Mouse (Mus musculus): Measurements from ENCODE around the gene Mettl9. TPM values are rescaled to one million over a fixed set of nuclear protein-coding genes. Genes with fewer than 3 reads are reported as not detected.

Mettl9 gene
- polyA plus RNA-seq, 1 experiment from 2014 or later: 225 TPM

DNA sequence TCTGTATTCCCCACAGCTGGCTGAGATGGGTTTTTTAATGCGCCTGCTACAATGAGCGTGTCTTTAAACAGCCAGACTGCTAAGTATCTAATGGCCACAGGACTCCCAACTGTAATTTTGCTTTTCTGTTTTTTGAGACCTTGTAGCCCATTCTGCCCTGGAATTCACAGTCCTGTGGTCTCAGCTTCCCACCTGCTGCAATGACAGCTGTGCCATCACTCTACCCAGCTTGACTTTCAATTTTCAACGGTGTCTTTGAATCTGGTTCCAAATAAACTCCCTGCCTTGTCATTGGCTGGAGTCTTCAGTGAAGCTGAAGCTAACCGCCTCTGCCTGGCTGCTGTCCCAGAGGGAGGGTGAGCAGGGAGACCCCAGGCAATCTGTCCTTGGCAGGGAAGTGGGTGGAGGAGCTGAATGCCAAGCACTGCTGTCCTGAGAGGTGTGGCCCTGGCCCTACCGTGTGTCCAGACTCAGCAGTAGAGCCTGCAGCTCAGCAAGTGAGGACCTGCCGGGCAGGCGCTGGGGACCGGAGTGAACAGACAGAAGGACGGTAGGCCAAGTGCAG is 48.8 kb downstream of the Mettl9 start:
- Histone ChIP-seq H3K36me3 (ENCODE audit: poor library complexity, severe bottlenecking) (peaks cover 11% of the 10 kb centered on the region; the same call in 1 of the 2 replicates), H3K4me3 (no peak overlapping the region), H3K9me3 (replicated peaks) (no peaks in the 10 kb centered on the region), H3K4me2 (no peak overlapping the region), H3K27me3 (no peaks in the 10 kb centered on the region), H3K27ac (peak overlapping the region; percentile 25; the same call in 1 of the 2 replicates), H3K4me1 (peaks cover 18% of the 10 kb centered on the region), H3K9ac (no peak overlapping the region)
- 75% methylated on average over 9 of the region's 9 CpGs for WGBS
- peak; percentile 64; the same call in 1 of the 2 replicates for ATAC-seq

DNA sequence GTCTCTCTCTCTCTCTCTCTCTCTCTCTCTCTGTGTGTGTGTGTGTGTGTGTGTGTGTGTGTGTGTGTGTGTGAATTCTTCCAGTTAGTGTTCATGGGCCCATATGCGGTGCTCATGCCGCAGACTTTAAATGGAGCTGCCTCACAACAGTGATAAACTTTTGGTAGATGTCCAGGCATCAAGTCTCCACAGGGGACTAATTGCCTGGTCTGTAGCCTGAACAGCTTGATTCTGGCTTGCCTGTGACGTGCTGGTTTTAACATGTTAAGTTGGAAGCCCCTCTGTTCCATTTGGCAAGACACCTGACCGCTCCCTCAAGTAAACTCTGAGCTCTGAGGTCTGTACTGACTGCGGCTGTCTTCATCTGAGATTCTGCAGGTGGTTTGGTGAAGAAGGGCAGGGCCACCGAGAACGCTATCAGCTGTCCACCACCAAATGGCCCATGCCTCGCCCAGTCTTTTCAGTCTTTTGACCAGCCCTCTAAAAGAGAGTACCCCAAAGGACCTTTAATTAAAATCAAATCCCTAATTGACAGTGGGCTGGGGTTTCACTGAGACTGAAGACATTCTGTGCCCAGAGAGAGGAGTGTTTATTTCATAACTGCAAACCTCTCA is 50.7 kb downstream of the Mettl9 start:
- 0 out of 2 replicates have a peak, but pooled peaks cover 4% of the 10 kb centered on the region for H3K36me3 ChIP-seq (ENCODE audit: poor library complexity, severe bottlenecking)

GRCm38 (mm10) chr7:121085500-121085899 is 51.3 kb downstream of the Mettl9 start:
- H3K27me3 ChIP-seq: no peaks in the 10 kb centered on the region
- no peak overlapping the region for H3K27ac ChIP-seq
- no peak; the same call in 1 of the 2 replicates for ATAC-seq

More for the DNA sequence above, 50.7 kb downstream of the Mettl9 start:
- no peak overlapping the region for H3K27ac ChIP-seq
- no peak overlapping the region for H3K4me3 ChIP-seq
- 38% methylated on average over 8 of the region's 8 CpGs for WGBS
- H3K4me2 ChIP-seq: no peak overlapping the region
- H3K9ac ChIP-seq: no peak overlapping the region
- peak; percentile 53 for ATAC-seq
- no peaks in the 10 kb centered on the region for H3K9me3 ChIP-seq (replicated peaks)
- peaks cover 18% of the 10 kb centered on the region for H3K4me1 ChIP-seq
- no peaks in the 10 kb centered on the region for H3K27me3 ChIP-seq

DNA sequence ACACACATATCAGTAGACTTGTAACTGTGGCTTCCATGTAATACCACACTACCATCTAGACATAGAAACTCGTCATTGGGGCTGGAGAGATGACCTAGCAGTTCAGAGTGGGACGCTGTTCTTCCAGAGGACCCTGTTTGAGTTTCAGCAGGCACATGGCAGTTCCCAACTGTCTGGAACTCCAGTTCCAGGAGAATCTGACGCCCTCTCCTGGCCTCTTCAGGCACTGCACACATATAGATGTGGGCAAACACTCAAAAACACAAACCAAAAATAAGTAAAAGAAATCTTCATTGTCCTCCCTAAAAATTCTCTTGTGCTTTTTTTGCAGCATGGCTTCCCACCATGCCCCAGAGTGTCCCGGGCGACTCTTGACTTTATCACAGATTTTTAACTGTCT is 54.5 kb downstream of the Mettl9 start:
- 79% methylated on average over 5 of the region's 5 CpGs for WGBS
- ATAC-seq: no peak
- no peak overlapping the region for H3K4me2 ChIP-seq

More at GRCm38 (mm10) chr7:121085500-121085899, 51.3 kb downstream of the Mettl9 start:
- H3K4me1 ChIP-seq: peaks cover 18% of the 10 kb centered on the region
- H3K4me2 ChIP-seq: no peak overlapping the region
- H3K36me3 ChIP-seq (ENCODE audit: poor library complexity, severe bottlenecking): 0 out of 2 replicates have a peak, but pooled peaks cover 4% of the 10 kb centered on the region
- H3K9me3 ChIP-seq (replicated peaks): no peaks in the 10 kb centered on the region
- H3K9ac ChIP-seq: no peak overlapping the region
- WGBS: 13% methylated on average over 4 of the region's 4 CpGs
- no peak overlapping the region for H3K4me3 ChIP-seq

GRCm38 (mm10) chr7:121090748-121091147 is 56.5 kb downstream of the Mettl9 start:
- no peaks in the 10 kb centered on the region for H3K27me3 ChIP-seq
- ATAC-seq: no peak
- H3K36me3 ChIP-seq (ENCODE audit: poor library complexity, severe bottlenecking): no peaks in the 10 kb centered on the region

More for the DNA sequence above, 54.5 kb downstream of the Mettl9 start:
- Histone ChIP-seq H3K27ac (no peak overlapping the region), H3K9me3 (replicated peaks) (no peaks in the 10 kb centered on the region), H3K27me3 (no peaks in the 10 kb centered on the region), H3K36me3 (ENCODE audit: poor library complexity, severe bottlenecking) (no peaks in the 10 kb centered on the region), H3K4me3 (no peak overlapping the region), H3K9ac (no peak overlapping the region), H3K4me1 (peaks cover 8% of the 10 kb centered on the region; the same call in 1 of the 2 replicates)

GRCm38 (mm10) chr7:121093026-121093425 is 58.8 kb downstream of the Mettl9 start:
- ATAC-seq: no peak
- H3K4me2 ChIP-seq: no peak overlapping the region
- H3K27ac ChIP-seq: no peak overlapping the region
- WGBS: 71% methylated on average over 4 of the region's 4 CpGs
- no peaks in the 10 kb centered on the region for H3K27me3 ChIP-seq
- no peak overlapping the region for H3K4me3 ChIP-seq
- no peak overlapping the region for H3K9ac ChIP-seq
- no peaks in the 10 kb centered on the region for H3K4me1 ChIP-seq
- no peaks in the 10 kb centered on the region for H3K9me3 ChIP-seq (replicated peaks)
- no peaks in the 10 kb centered on the region for H3K36me3 ChIP-seq (ENCODE audit: poor library complexity, severe bottlenecking)

More at GRCm38 (mm10) chr7:121090748-121091147, 56.5 kb downstream of the Mettl9 start:
- no peaks in the 10 kb centered on the region for H3K9me3 ChIP-seq (replicated peaks)
- H3K9ac ChIP-seq: no peak overlapping the region
- H3K4me3 ChIP-seq: no peak overlapping the region
- no peak overlapping the region for H3K27ac ChIP-seq
- no peaks in the 10 kb centered on the region for H3K4me1 ChIP-seq
- H3K4me2 ChIP-seq: no peak overlapping the region
- 91% methylated on average over 7 of the region's 7 CpGs for WGBS

- 66% methylated on average over 10 of the region's 10 CpGs for WGBS
- Histone ChIP-seq H3K36me3 (ENCODE audit: poor library complexity, severe bottlenecking) (no peaks in the 10 kb centered on the region), H3K4me2 (no peak overlapping the region), H3K9me3 (replicated peaks) (no peaks in the 10 kb centered on the region), H3K27me3 (no peaks in the 10 kb centered on the region), H3K4me1 (no peaks in the 10 kb centered on the region), H3K9ac (no peak overlapping the region), H3K27ac (no peak overlapping the region), H3K4me3 (no peak overlapping the region)
- no peak for ATAC-seq
Measured at GRCm38 (mm10) chr7:121098614-121099389, 64.6 kb downstream of the Mettl9 start.

GRCm38 (mm10) chr7:121107851-121108250 is 73.6 kb downstream of the Mettl9 start:
- Histone ChIP-seq H3K27ac (no peak overlapping the region), H3K4me1 (no peaks in the 10 kb centered on the region), H3K27me3 (no peaks in the 10 kb centered on the region), H3K9me3 (replicated peaks) (no peaks in the 10 kb centered on the region), H3K4me3 (no peak overlapping the region), H3K9ac (no peak overlapping the region), H3K4me2 (no peak overlapping the region), H3K36me3 (ENCODE audit: poor library complexity, severe bottlenecking) (no peaks in the 10 kb centered on the region)
- no peak for ATAC-seq
- 84% methylated on average over 3 of the region's 3 CpGs for whole genome bisulfite sequencing

DNA sequence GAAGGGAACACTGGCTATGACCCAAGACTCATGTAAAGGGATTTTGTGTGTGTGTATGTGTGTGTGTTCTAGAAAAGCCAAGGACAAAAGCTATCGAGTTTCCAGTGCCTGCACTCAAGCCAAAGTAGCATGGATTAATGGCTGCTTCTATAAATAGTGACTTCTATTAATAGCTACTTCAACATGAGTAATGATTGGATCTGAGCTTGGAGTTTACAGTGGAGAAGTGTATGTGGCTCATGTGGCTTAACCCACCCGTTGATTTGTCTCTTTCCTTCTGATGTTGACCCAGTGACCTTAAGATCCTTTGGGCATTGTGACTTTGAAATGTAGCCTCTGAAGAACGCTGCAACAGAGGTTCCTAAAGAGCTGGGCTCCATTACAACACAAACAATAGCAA is 77.1 kb downstream of the Mettl9 start:
- ATAC-seq: no peak
- 57% methylated on average over 3 of the region's 3 CpGs for WGBS
- H3K9ac ChIP-seq: no peak overlapping the region

DNA sequence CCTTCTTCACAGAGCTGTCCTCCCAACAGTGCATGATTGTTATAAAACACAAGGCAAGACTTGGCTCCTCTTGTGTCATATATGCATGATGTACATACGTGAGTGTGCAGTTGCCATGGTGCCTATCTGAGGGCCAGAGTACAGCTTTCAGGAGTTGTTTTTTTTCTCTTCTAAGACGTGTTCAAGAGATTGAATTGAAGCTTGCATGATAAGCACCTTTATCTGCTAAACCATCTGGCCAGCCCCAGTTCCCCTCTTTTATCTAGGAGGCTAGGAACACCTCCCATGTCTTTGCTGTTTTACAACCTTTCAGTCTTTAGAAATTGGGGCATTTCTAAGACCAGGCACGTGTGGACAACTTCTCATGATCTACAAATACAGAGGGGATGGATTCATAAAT is 77.5 kb downstream of the Mettl9 start:
- ATAC-seq: no peak
- Histone ChIP-seq H3K4me2 (no peak overlapping the region), H3K27me3 (no peaks in the 10 kb centered on the region), H3K36me3 (ENCODE audit: poor library complexity, severe bottlenecking) (no peaks in the 10 kb centered on the region), H3K9me3 (replicated peaks) (no peaks in the 10 kb centered on the region), H3K27ac (no peak overlapping the region), H3K9ac (no peak overlapping the region), H3K4me3 (no peak overlapping the region), H3K4me1 (no peaks in the 10 kb centered on the region)
- 83% methylated on average over 3 of the region's 3 CpGs for WGBS

More for the DNA sequence above, 77.1 kb downstream of the Mettl9 start:
- no peak overlapping the region for H3K4me3 ChIP-seq
- H3K27ac ChIP-seq: no peak overlapping the region
- H3K9me3 ChIP-seq (replicated peaks): no peaks in the 10 kb centered on the region
- no peaks in the 10 kb centered on the region for H3K27me3 ChIP-seq
- H3K4me2 ChIP-seq: no peak overlapping the region
- H3K4me1 ChIP-seq: no peaks in the 10 kb centered on the region
- no peaks in the 10 kb centered on the region for H3K36me3 ChIP-seq (ENCODE audit: poor library complexity, severe bottlenecking)

GRCm38 (mm10) chr7:121120143-121120818 is 86.0 kb downstream of the Mettl9 start:
- no peaks in the 10 kb centered on the region for H3K4me1 ChIP-seq
- no peaks in the 10 kb centered on the region for H3K36me3 ChIP-seq (ENCODE audit: poor library complexity, severe bottlenecking)
- peak; percentile 92 for ATAC-seq
- H3K4me3 ChIP-seq: no peak overlapping the region
- H3K4me2 ChIP-seq: no peak overlapping the region
- H3K9ac ChIP-seq: no peak overlapping the region
- WGBS: 11% methylated on average over 10 of the region's 10 CpGs
- H3K9me3 ChIP-seq (replicated peaks): no peaks in the 10 kb centered on the region
- H3K27ac ChIP-seq: no peak overlapping the region
- no peaks in the 10 kb centered on the region for H3K27me3 ChIP-seq
